Mouse (Mus musculus): Measurements from ENCODE around the gene Dgki. TPM values are rescaled to one million over a fixed set of nuclear protein-coding genes. Genes with fewer than 3 reads are reported as not detected.

Gene Dgki
- polyA plus RNA-seq, 1 experiment: not detected

GRCm38 (mm10) chr6:37150038-37150437 is 149.9 kb downstream of the Dgki start:
- H3ac ChIP-seq (ENCODE audit: control insufficient read depth, insufficient read length, low read depth): no peak overlapping the region

GRCm38 (mm10) chr6:37149196-37149595 is 150.8 kb downstream of the Dgki start:
- TF ChIP-seq USF1 (IDR thresholded peaks at IDR 0.05; ENCODE audit: low read depth): no peak
- TF ChIP-seq MYOG (IDR thresholded peaks at IDR 0.05; ENCODE audit: control insufficient read depth, extremely low read depth, insufficient read length): no peak
- TF ChIP-seq MYOD1 (IDR thresholded peaks at IDR 0.05; ENCODE audit: control insufficient read depth, insufficient read length, low read depth): no peak
- no peak for TF ChIP-seq CEBPB (IDR thresholded peaks at IDR 0.05; ENCODE audit: low read depth)
- TF ChIP-seq MAX (IDR thresholded peaks at IDR 0.05): no peak
- TF ChIP-seq FOSL1 (IDR thresholded peaks at IDR 0.05; ENCODE audit: insufficient read depth, low read length, poor library complexity, severe bottlenecking): no peak
- TF ChIP-seq CTCF (IDR thresholded peaks at IDR 0.05; ENCODE audit: control insufficient read depth, insufficient read depth, insufficient read length): no peak
- Histone ChIP-seq H3K36me3 (ENCODE audit: control insufficient read depth, insufficient read depth) (no peaks in the 10 kb centered on the region), H3K79me2 (ENCODE audit: control insufficient read depth, insufficient read depth) (no peaks in the 10 kb centered on the region), H3ac (ENCODE audit: control insufficient read depth, insufficient read length, low read depth) (no peak overlapping the region), H3K27me3 (ENCODE audit: control insufficient read depth, insufficient read depth, insufficient read length) (peaks cover 4% of the 10 kb centered on the region), H3K4me3 (ENCODE audit: insufficient read depth, poor library complexity, severe bottlenecking) (no peak overlapping the region), H3K79me3 (ENCODE audit: low read depth) (no peaks in the 10 kb centered on the region)

More at GRCm38 (mm10) chr6:37150038-37150437, 149.9 kb downstream of the Dgki start:
- no peak overlapping the region for H3K4me3 ChIP-seq (ENCODE audit: insufficient read depth, poor library complexity, severe bottlenecking)
- peaks cover 4% of the 10 kb centered on the region for H3K27me3 ChIP-seq (ENCODE audit: control insufficient read depth, insufficient read depth, insufficient read length)
- no peaks in the 10 kb centered on the region for H3K36me3 ChIP-seq (ENCODE audit: control insufficient read depth, insufficient read depth)
- H3K79me3 ChIP-seq (ENCODE audit: low read depth): no peaks in the 10 kb centered on the region
- TF ChIP-seq CEBPB (IDR thresholded peaks at IDR 0.05; ENCODE audit: low read depth) (no peak), MYOD1 (IDR thresholded peaks at IDR 0.05; ENCODE audit: control insufficient read depth, insufficient read length, low read depth) (no peak)
- H3K79me2 ChIP-seq (ENCODE audit: control insufficient read depth, insufficient read depth): no peaks in the 10 kb centered on the region

GRCm38 (mm10) chr6:37147431-37148022 is 152.5 kb downstream of the Dgki start:
- H3K36me3 ChIP-seq (ENCODE audit: control insufficient read depth, insufficient read depth): no peaks in the 10 kb centered on the region
- no peaks in the 10 kb centered on the region for H3K79me3 ChIP-seq (ENCODE audit: low read depth)
- H3K27me3 ChIP-seq (ENCODE audit: control insufficient read depth, insufficient read depth, insufficient read length): peaks cover 4% of the 10 kb centered on the region
- no peak overlapping the region for H3ac ChIP-seq (ENCODE audit: control insufficient read depth, insufficient read length, low read depth)
- no peak for TF ChIP-seq MAX (IDR thresholded peaks at IDR 0.05)
- TF ChIP-seq MYOG (IDR thresholded peaks at IDR 0.05; ENCODE audit: control insufficient read depth, extremely low read depth, insufficient read length): no peak
- no peak for TF ChIP-seq CTCF (IDR thresholded peaks at IDR 0.05; ENCODE audit: control insufficient read depth, insufficient read depth, insufficient read length)
- no peak for TF ChIP-seq MYOD1 (IDR thresholded peaks at IDR 0.05; ENCODE audit: control insufficient read depth, insufficient read length, low read depth)
- TF ChIP-seq USF1 (IDR thresholded peaks at IDR 0.05; ENCODE audit: low read depth): no peak
- TF ChIP-seq CEBPB (IDR thresholded peaks at IDR 0.05; ENCODE audit: low read depth): no peak
- TF ChIP-seq FOSL1 (IDR thresholded peaks at IDR 0.05; ENCODE audit: insufficient read depth, low read length, poor library complexity, severe bottlenecking): no peak
- H3K79me2 ChIP-seq (ENCODE audit: control insufficient read depth, insufficient read depth): no peaks in the 10 kb centered on the region
- no peak overlapping the region for H3K4me3 ChIP-seq (ENCODE audit: insufficient read depth, poor library complexity, severe bottlenecking)

- Histone ChIP-seq H3K4me3 (ENCODE audit: insufficient read depth, poor library complexity, severe bottlenecking) (no peak overlapping the region), H3K79me2 (ENCODE audit: control insufficient read depth, insufficient read depth) (no peaks in the 10 kb centered on the region), H3ac (ENCODE audit: control insufficient read depth, insufficient read length, low read depth) (no peak overlapping the region), H3K36me3 (ENCODE audit: control insufficient read depth, insufficient read depth) (no peaks in the 10 kb centered on the region), H3K27me3 (ENCODE audit: control insufficient read depth, insufficient read depth, insufficient read length) (no peaks in the 10 kb centered on the region), H3K79me3 (ENCODE audit: low read depth) (no peaks in the 10 kb centered on the region)
- TF ChIP-seq MYOD1 (IDR thresholded peaks at IDR 0.05; ENCODE audit: control insufficient read depth, insufficient read length, low read depth): no peak
Measured at GRCm38 (mm10) chr6:37143867-37144163, 156.2 kb downstream of the Dgki start.

GRCm38 (mm10) chr6:37142991-37143866 is 156.8 kb downstream of the Dgki start:
- no peaks in the 10 kb centered on the region for H3K79me3 ChIP-seq (ENCODE audit: low read depth)
- H3K4me3 ChIP-seq (ENCODE audit: insufficient read depth, poor library complexity, severe bottlenecking): no peak overlapping the region
- no peaks in the 10 kb centered on the region for H3K79me2 ChIP-seq (ENCODE audit: control insufficient read depth, insufficient read depth)
- no peak overlapping the region for H3ac ChIP-seq (ENCODE audit: control insufficient read depth, insufficient read length, low read depth)
- no peaks in the 10 kb centered on the region for H3K36me3 ChIP-seq (ENCODE audit: control insufficient read depth, insufficient read depth)
- H3K27me3 ChIP-seq (ENCODE audit: control insufficient read depth, insufficient read depth, insufficient read length): no peaks in the 10 kb centered on the region
- TF ChIP-seq CTCF (IDR thresholded peaks at IDR 0.05; ENCODE audit: control insufficient read depth, insufficient read depth, insufficient read length) (no peak), CEBPB (IDR thresholded peaks at IDR 0.05; ENCODE audit: low read depth) (no peak), MYOG (IDR thresholded peaks at IDR 0.05; ENCODE audit: control insufficient read depth, extremely low read depth, insufficient read length) (no peak), MAX (IDR thresholded peaks at IDR 0.05) (no peak), MYOD1 (IDR thresholded peaks at IDR 0.05; ENCODE audit: control insufficient read depth, insufficient read length, low read depth) (no peak), FOSL1 (IDR thresholded peaks at IDR 0.05; ENCODE audit: insufficient read depth, low read length, poor library complexity, severe bottlenecking) (no peak), USF1 (IDR thresholded peaks at IDR 0.05; ENCODE audit: low read depth) (no peak)

GRCm38 (mm10) chr6:37138816-37139215 is 161.2 kb downstream of the Dgki start:
- Histone ChIP-seq H3K4me3 (ENCODE audit: insufficient read depth, poor library complexity, severe bottlenecking) (no peak overlapping the region), H3K79me2 (ENCODE audit: control insufficient read depth, insufficient read depth) (no peaks in the 10 kb centered on the region), H3ac (ENCODE audit: control insufficient read depth, insufficient read length, low read depth) (no peak overlapping the region), H3K27me3 (ENCODE audit: control insufficient read depth, insufficient read depth, insufficient read length) (no peaks in the 10 kb centered on the region), H3K36me3 (ENCODE audit: control insufficient read depth, insufficient read depth) (no peaks in the 10 kb centered on the region), H3K79me3 (ENCODE audit: low read depth) (no peaks in the 10 kb centered on the region)
- TF ChIP-seq MAX (IDR thresholded peaks at IDR 0.05) (no peak), FOSL1 (IDR thresholded peaks at IDR 0.05; ENCODE audit: insufficient read depth, low read length, poor library complexity, severe bottlenecking) (no peak), MYOG (IDR thresholded peaks at IDR 0.05; ENCODE audit: control insufficient read depth, extremely low read depth, insufficient read length) (no peak), USF1 (IDR thresholded peaks at IDR 0.05; ENCODE audit: low read depth) (no peak)
